Mouse (Mus musculus) CH12.LX (cell line): ENCODE data around the gene Tnfsf9. TPM values are rescaled to one million over a fixed set of nuclear protein-coding genes. Genes with fewer than 3 reads are reported as not detected.

Experiments used
- DNase-seq: peaks from one replicate; pipeline ENCODE4 v3.0.0-alpha.2; 2013; ENCODE audit errors: extremely low read depth
- H3K27ac ChIP-seq: 2 replicates; pipeline ENCODE4 v1.5.1; 2012; ENCODE audit warnings: low read depth, mild to moderate bottlenecking, control low read depth, moderate library complexity; ENCODE audit not compliant: insufficient read depth
- H3K27me3 ChIP-seq: replicated peaks from 2 replicates; pipeline ENCODE3; 2012; ENCODE audit warnings: inconsistent platforms
- H3K36me3 ChIP-seq, 2 experiments: replicated peaks in 1 of 2; 2 replicates each; pipeline versions ENCODE3 to v1.6.1; 2012; ENCODE audit warnings: inconsistent platforms in 1 of 2, low read length in 1 of 2, mild to moderate bottlenecking in 1 of 2, mixed read lengths in 1 of 2, moderate library complexity in 1 of 2; ENCODE audit not compliant: control insufficient read depth in 1 of 2, insufficient read depth in 1 of 2
- H3K4me1 ChIP-seq, 2 experiments: 2 replicates each; pipeline ENCODE4 v1.6.1; 2012; ENCODE audit warnings: inconsistent platforms in 1 of 2, moderate library complexity in 1 of 2; ENCODE audit not compliant: insufficient read depth in 2 of 2, control insufficient read depth in 1 of 2
- H3K4me2 ChIP-seq: 2 replicates; pipeline ENCODE4 v1.6.1; 2012; ENCODE audit warnings: low read depth, mild to moderate bottlenecking, control low read depth; ENCODE audit not compliant: poor library complexity, insufficient read depth, severe bottlenecking
- H3K4me3 ChIP-seq, 3 experiments: fragments of 150-350 bp in 1 of 3; sonication (generic) in 1 of 3; replicated peaks in 1 of 3; 2 replicates each; pipeline versions ENCODE3 to v1.5.1; 2011 to 2012; ENCODE audit warnings: low read depth in 2 of 3, low read length in 2 of 3, mild to moderate bottlenecking in 2 of 3, moderate library complexity in 2 of 3, control low read depth in 1 of 3, improper control_type of control experiment in 1 of 3, inconsistent platforms in 1 of 3, mixed read lengths in 1 of 3; ENCODE audit not compliant: poor library complexity in 1 of 3
- H3K79me2 ChIP-seq: replicated peaks from 2 replicates; pipeline ENCODE4 v1.6.1; 2012; ENCODE audit warnings: mild to moderate bottlenecking, moderate library complexity; ENCODE audit not compliant: control insufficient read depth, poor library complexity, insufficient read depth, severe bottlenecking; ENCODE audit errors: extremely low read depth
- H3K9ac ChIP-seq: 2 replicates; pipeline ENCODE4 v1.6.1; 2012; ENCODE audit warnings: low read depth, mild to moderate bottlenecking, control low read depth, moderate library complexity; ENCODE audit not compliant: insufficient read depth
- H3K9me3 ChIP-seq: replicated peaks from 2 replicates; pipeline ENCODE3; 2012; ENCODE audit warnings: low read length, inconsistent platforms, mixed read lengths
- BHLHE40 ChIP-seq: IDR thresholded peaks from 2 replicates; pipeline ENCODE4 v1.6.1; 2011; ENCODE audit warnings: mild to moderate bottlenecking, low read depth, low read length, improper control_type of control experiment
- CHD2 ChIP-seq: IDR thresholded peaks from 2 replicates; pipeline ENCODE4 v1.6.1; 2011; ENCODE audit warnings: low read length, improper control_type of control experiment
- CTCF ChIP-seq, 2 experiments: IDR thresholded peaks in 1 of 2; conservative IDR thresholded peaks in 1 of 2; 2 replicates each; pipeline ENCODE4 v1.5.1; 2011 to 2012; ENCODE audit warnings: low read depth in 2 of 2, low read length in 2 of 2, improper control_type of control experiment in 1 of 2, inconsistent platforms in 1 of 2, mild to moderate bottlenecking in 1 of 2, moderate library complexity in 1 of 2
- E2F4 ChIP-seq: IDR thresholded peaks from 2 replicates; pipeline ENCODE4 v1.6.1; 2011; ENCODE audit warnings: low read depth, low read length, improper control_type of control experiment; ENCODE audit not compliant: insufficient replicate concordance
- ELF1 ChIP-seq: IDR thresholded peaks from 2 replicates; pipeline ENCODE4 v1.6.1; 2014; ENCODE audit warnings: low read depth, mild to moderate bottlenecking, inconsistent platforms, low read length, improper control_type of control experiment
- ETS1 ChIP-seq: conservative IDR thresholded peaks from 2 replicates; pipeline ENCODE4 v1.6.1; 2012; ENCODE audit warnings: low read depth, mild to moderate bottlenecking, inconsistent platforms, low read length, improper control_type of control experiment, moderate library complexity
- IRF4 ChIP-seq: IDR thresholded peaks from 2 replicates; pipeline ENCODE4 v1.6.1; 2014; ENCODE audit warnings: low read depth, mild to moderate bottlenecking, inconsistent platforms, low read length, improper control_type of control experiment
- KAT2A ChIP-seq: IDR thresholded peaks from 2 replicates; pipeline ENCODE4 v1.6.1; 2012; ENCODE audit warnings: low read length, improper control_type of control experiment, inconsistent platforms; ENCODE audit not compliant: insufficient replicate concordance
- MAX ChIP-seq: IDR thresholded peaks from 2 replicates; pipeline ENCODE4 v1.6.1; 2011; ENCODE audit warnings: low read length, improper control_type of control experiment
- MAZ ChIP-seq: IDR thresholded peaks from 2 replicates; pipeline ENCODE4 v1.6.1; 2012; ENCODE audit warnings: low read depth, mild to moderate bottlenecking, inconsistent platforms, low read length, improper control_type of control experiment, moderate library complexity
- MEF2A ChIP-seq: IDR thresholded peaks from 2 replicates; pipeline ENCODE4 v1.6.1; 2014; ENCODE audit warnings: low read depth, mild to moderate bottlenecking, inconsistent platforms, low read length, improper control_type of control experiment, borderline replicate concordance
- MXI1 ChIP-seq: IDR thresholded peaks from 2 replicates; pipeline ENCODE4 v1.6.1; 2011; ENCODE audit warnings: mild to moderate bottlenecking, low read depth, low read length, improper control_type of control experiment
- MYC ChIP-seq: IDR thresholded peaks from 2 replicates; pipeline ENCODE4 v1.6.1; 2011; ENCODE audit warnings: low read depth, mild to moderate bottlenecking, improper control_type of control experiment, low read length
- NELFE ChIP-seq: IDR thresholded peaks from 2 replicates; pipeline ENCODE4 v1.6.1; 2011; ENCODE audit warnings: low read depth, low read length, improper control_type of control experiment
- PAX5 ChIP-seq: IDR thresholded peaks from 2 replicates; pipeline ENCODE4 v1.6.1; 2012; ENCODE audit warnings: low read length, inconsistent platforms, mixed read lengths
- POLR2A ChIP-seq: IDR thresholded peaks from 2 replicates; pipeline ENCODE4 v1.6.1; 2011; ENCODE audit warnings: low read depth, mild to moderate bottlenecking, improper control_type of control experiment, low read length
- POLR2AphosphoS2 ChIP-seq: IDR thresholded peaks from 2 replicates; pipeline ENCODE4 v1.6.1; 2011; ENCODE audit warnings: low read depth, low read length, improper control_type of control experiment
- SIN3A ChIP-seq: IDR thresholded peaks from 2 replicates; pipeline ENCODE4 v1.6.1; 2012; ENCODE audit warnings: low read length, improper control_type of control experiment, inconsistent platforms
- SMC3 ChIP-seq: IDR thresholded peaks from 2 replicates; pipeline ENCODE4 v1.6.1; 2011; ENCODE audit warnings: low read depth, low read length, improper control_type of control experiment
- TBP ChIP-seq: conservative IDR thresholded peaks from 2 replicates; pipeline ENCODE4 v1.6.1; 2011; ENCODE audit warnings: low read depth, low read length, improper control_type of control experiment
- TCF12 ChIP-seq: IDR thresholded peaks from 2 replicates; pipeline ENCODE4 v1.6.1; 2014; ENCODE audit warnings: low read depth, mild to moderate bottlenecking, inconsistent platforms, low read length, improper control_type of control experiment
- ZMIZ1 ChIP-seq: IDR thresholded peaks from 2 replicates; pipeline ENCODE4 v1.6.1; 2012; ENCODE audit warnings: low read depth, mild to moderate bottlenecking, inconsistent platforms, low read length, improper control_type of control experiment
- dilution Hi-C: fragments of 300-500 bp; cut with MboI; formaldehyde crosslinking; loops from 2 replicates; pipeline ENCODE4 v1.14.3; 2020; ENCODE audit warnings: low sequenced_read_pairs; ENCODE audit not compliant: extremely low pct_unique_long_range_greater_than_20kb, extremely low pct_ligation_motif_present
- in situ Hi-C: fragments of 300-500 bp; cut with MboI; formaldehyde crosslinking; loops from 3 replicates; pipeline ENCODE4 v1.14.3; 2019; ENCODE audit warnings: low sequenced_read_pairs, low pct_ligation_motif_present, low pct_unique_long_range_greater_than_20kb, mixed read lengths
- polyA plus RNA-seq: library from polyadenylated mRNA; unstranded; fragments of >175 nt; gene quantifications from 2 replicates; pipeline ENCODE4 v1.2.1, GENCODE M21; 2012; ENCODE audit warnings: low read depth; ENCODE audit not compliant: insufficient read length
- total RNA-seq, 2 experiments: library from RNA; depleted of rRNA; stranded (reverse); fragments of 300-350 nt in 1 of 2; fragments of >200 nt in 1 of 2; gene quantifications; 2 replicates each; pipeline ENCODE4 v1.2.3; 2012 to 2014

Tnfsf9 gene
- 252 and 321 TPM in 2 replicates for total RNA-seq (2012; rRNA removed)
- 106 and 123 TPM in 2 replicates for total RNA-seq (2014; rRNA removed)
- 129 and 137 TPM in 2 replicates for polyA plus RNA-seq

DNA sequence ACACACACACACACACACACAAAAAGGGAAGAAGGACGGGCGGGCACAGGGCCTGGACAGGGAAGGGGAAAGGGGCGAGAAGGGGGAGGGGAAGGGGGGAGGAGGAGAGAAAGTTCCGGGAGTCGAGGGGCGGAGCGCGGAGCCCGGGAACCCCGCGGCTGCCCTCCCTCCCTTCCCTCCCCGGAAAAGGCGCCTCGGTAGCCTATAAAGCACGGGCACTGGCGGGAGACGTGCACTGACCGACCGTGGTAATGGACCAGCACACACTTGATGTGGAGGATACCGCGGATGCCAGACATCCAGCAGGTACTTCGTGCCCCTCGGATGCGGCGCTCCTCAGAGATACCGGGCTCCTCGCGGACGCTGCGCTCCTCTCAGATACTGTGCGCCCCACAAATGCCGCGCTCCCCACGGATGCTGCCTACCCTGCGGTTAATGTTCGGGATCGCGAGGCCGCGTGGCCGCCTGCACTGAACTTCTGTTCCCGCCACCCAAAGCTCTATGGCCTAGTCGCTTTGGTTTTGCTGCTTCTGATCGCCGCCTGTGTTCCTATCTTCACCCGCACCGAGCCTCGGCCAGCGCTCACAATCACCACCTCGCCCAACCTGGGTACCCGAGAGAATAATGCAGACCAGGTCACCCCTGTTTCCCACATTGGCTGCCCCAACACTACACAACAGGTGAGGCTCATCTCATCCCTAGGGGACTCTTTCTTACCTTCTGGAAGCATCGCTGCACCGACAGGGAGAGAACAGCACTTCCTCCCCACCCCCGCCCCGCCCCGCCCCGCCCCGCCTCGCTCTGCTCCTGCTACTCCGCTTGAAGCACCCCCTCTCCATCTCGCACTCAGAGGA, at the start of gene Tnfsf9:
Gene Tnfsf9, plus strand, starts transcription at position 145 of the 854 bp plus-strand sequence.
- Histone ChIP-seq H3K9me3 (no peaks in the 10 kb centered on the region), H3K36me3 (peaks cover 28 to 40% of the 10 kb centered on the region in 2 experiments), H3K27me3 (no peaks in the 10 kb centered on the region), H3K27ac (peak within 1 kb of the TSS; percentile 94), H3K4me1 (peaks cover 13 to 50% of the 10 kb centered on the region in 2 experiments), H3K9ac (peak within 1 kb of the TSS; percentile 99), H3K79me2 (peaks cover 37% of the 10 kb centered on the region), H3K4me3 (peak within 1 kb of the TSS; percentile 61 to 89 (median 83)), H3K4me2 (peak within 1 kb of the TSS; percentile 84)
- TF ChIP-seq NELFE (peak; percentile 100), PAX5 (no peak), BHLHE40 (peak; percentile 59; the same call in 1 of the 2 replicates), TBP (peak; percentile 98), POLR2A (peak; percentile 100), TCF12 (peak; percentile 94), MEF2A (peak; percentile 27; the same call in 1 of the 2 replicates), ETS1 (no peak; the same call in none of the 2 replicates), POLR2AphosphoS2 (peak; percentile 96), MXI1 (no peak; the same call in none of the 2 replicates), MYC (peak; percentile 62; the same call in 1 of the 2 replicates), KAT2A (0 out of 2 replicates have a peak, but pooled peaks have one; percentile 8), ZMIZ1 (peak; percentile 100), E2F4 (peak; percentile 60; the same call in 1 of the 2 replicates), ELF1 (peak; percentile 82), SIN3A (peak; percentile 37), CHD2 (peak; percentile 70; the same call in 1 of the 2 replicates), MAZ (peak; percentile 93), SMC3 (no peak), MAX (0 out of 2 replicates have a peak, but pooled peaks have one; percentile 39), CTCF (conservative IDR thresholded peaks at IDR 0.05 in 1 of 2, IDR thresholded peaks at IDR 0.05 in 1 of 2; ENCODE audit: low read depth in 2 of 2, low read length in 2 of 2) (no peak), IRF4 (peak; percentile 59)
- in situ Hi-C loops (no loop called here), dilution Hi-C loops (no loop called here)
- peak; percentile 83 for DNase-seq
